Mouse (Mus musculus) brain, embryonic 14.5 days (tissue): ENCODE measurements around the gene Defb41.

ENCODE experiments used
- CTCF ChIP-seq: fragments of 200-500 bp; IDR thresholded peaks from 2 replicates; pipeline ENCODE4 v1.5.1; 2012; ENCODE audit warnings: inconsistent platforms, mild to moderate bottlenecking, moderate library complexity, borderline replicate concordance; ENCODE audit not compliant: insufficient read depth, insufficient read length; ENCODE audit errors: extremely low read depth
- POLR2A ChIP-seq: fragments of 200-500 bp; IDR thresholded peaks from 2 replicates; pipeline ENCODE4 v1.6.1; 2012; ENCODE audit warnings: mild to moderate bottlenecking, inconsistent platforms, borderline replicate concordance; ENCODE audit not compliant: poor library complexity, insufficient read depth, insufficient read length, severe bottlenecking; ENCODE audit errors: extremely low read depth

GRCm38 (mm10) chr1:18237343-18237742 lies 27.6 kb downstream of the Defb41 start, which contains the start of gene Defb18:
- TF ChIP-seq CTCF (no peak), POLR2A (no peak)
